Comparison of ENCODE assay signal across 28 mouse cellular contexts in genomic region chr2:179352676-179353075, GRCm38 (mm10).
DNase-seq lines count a peak whose midpoint lies in the region; ATAC-seq lines count a peak whose summit lies in the region.
"Had no signal": no experiment of that assay in that cellular context is flagged by ENCODE, and none has a peak within 500 bp of the region (broad histone marks: within the 10 kb centered on the region; RNA-seq: fewer than 3 reads in every experiment).

No protein-coding gene starts in this region.

- H3K9ac ChIP-seq in kidney, embryonic 14.5 days (ENCODE audit: low read depth, low read length), result no peak overlapping the region
- H3K9ac ChIP-seq in kidney, embryonic 16.5 days (replicated peaks; ENCODE audit: low read length), result no peak overlapping the region
- no peak overlapping the region for H3K9ac ChIP-seq in limb, embryonic 15.5 days
- H3K9ac ChIP-seq: embryonic facial prominence, embryonic 12.5 days; embryonic facial prominence, embryonic 15.5 days; forebrain, postnatal 0 days; heart, embryonic 12.5 days; heart, embryonic 15.5 days; hindbrain, embryonic 14.5 days had no signal

- DNase-seq in kidney, adult 11 months, result peak; percentile 53
- DNase-seq in kidney, adult 8-10 months, result peak; percentile 50 to 51
- no peak for DNase-seq in limb, embryonic 10.5 days (ENCODE audit: low spot score)
- DNase-seq in kidney, postnatal 36 days, result peak; percentile 35 to 50
- DNase-seq: adrenal gland, postnatal 10 days; adrenal gland, postnatal 36 days; B cell, adult 2 months; cerebellum, adult 18-20 months; cerebellum, adult 9-10 months; cerebellum, postnatal 25 days; forebrain, postnatal 0 days; gastrocnemius, adult 2 months; gastrocnemius, postnatal 14 days; heart, adult 18-20 months; heart, postnatal 10 days; heart, postnatal 36 days had no signal

- no peak overlapping the region for H3K4me3 ChIP-seq in kidney, embryonic 14.5 days (ENCODE audit: low read length)
- no peak overlapping the region for H3K4me3 ChIP-seq in kidney, embryonic 16.5 days (ENCODE audit: low read length)
- H3K4me3 ChIP-seq in limb, embryonic 15.5 days, result no peak overlapping the region
- no peak overlapping the region for H3K4me3 ChIP-seq in limb, embryonic 10.5 days
- H3K4me3 ChIP-seq: embryonic facial prominence, embryonic 12.5 days; embryonic facial prominence, embryonic 15.5 days; gastrocnemius, adult 2 months; heart, embryonic 12.5 days; heart, embryonic 15.5 days had no signal

- no peaks in the 10 kb centered on the region for H3K4me1 ChIP-seq in kidney, embryonic 14.5 days (ENCODE audit: control insufficient read depth, insufficient read depth, low read length)
- no peaks in the 10 kb centered on the region for H3K4me1 ChIP-seq in kidney, embryonic 16.5 days (ENCODE audit: insufficient read depth, low read length)
- no peaks in the 10 kb centered on the region for H3K4me1 ChIP-seq in limb, embryonic 15.5 days
- no peaks in the 10 kb centered on the region for H3K4me1 ChIP-seq in limb, embryonic 10.5 days
- H3K4me1 ChIP-seq: embryonic facial prominence, embryonic 12.5 days; embryonic facial prominence, embryonic 15.5 days; heart, embryonic 12.5 days; heart, embryonic 15.5 days had no signal

- no peak overlapping the region for H3K27ac ChIP-seq in kidney, embryonic 14.5 days (ENCODE audit: low read depth, low read length)
- no peak overlapping the region for H3K27ac ChIP-seq in kidney, embryonic 16.5 days (ENCODE audit: low read length)
- no peak overlapping the region for H3K27ac ChIP-seq in limb, embryonic 15.5 days
- H3K27ac ChIP-seq in limb, embryonic 10.5 days, result no peak overlapping the region
- H3K27ac ChIP-seq: embryonic facial prominence, embryonic 12.5 days; embryonic facial prominence, embryonic 15.5 days; gastrocnemius, adult 2 months; heart, embryonic 15.5 days; hindbrain, embryonic 14.5 days had no signal

- WGBS in kidney, embryonic 14.5 days, result 69% methylated on average over 3 of the region's 3 CpGs
- WGBS in kidney, embryonic 16.5 days, result 64% methylated on average over 3 of the region's 3 CpGs
- WGBS in limb, embryonic 15.5 days, result 70% methylated on average over 3 of the region's 3 CpGs
- whole genome bisulfite sequencing in limb, embryonic 10.5 days, result 71% methylated on average over 3 of the region's 3 CpGs

- H3K4me2 ChIP-seq in kidney, embryonic 14.5 days (replicated peaks; ENCODE audit: low read depth, low read length), result no peak overlapping the region
- no peak overlapping the region for H3K4me2 ChIP-seq in kidney, embryonic 16.5 days (replicated peaks; ENCODE audit: low read depth, low read length)
- no peak overlapping the region for H3K4me2 ChIP-seq in limb, embryonic 15.5 days
- H3K4me2 ChIP-seq: embryonic facial prominence, embryonic 12.5 days; embryonic facial prominence, embryonic 15.5 days; heart, embryonic 12.5 days; heart, embryonic 15.5 days; hindbrain, embryonic 14.5 days had no signal

- no peaks in the 10 kb centered on the region for H3K27me3 ChIP-seq in kidney, embryonic 14.5 days (ENCODE audit: control insufficient read depth, insufficient read depth, low read length)
- no peaks in the 10 kb centered on the region for H3K27me3 ChIP-seq in kidney, embryonic 16.5 days (ENCODE audit: insufficient read depth, low read length)
- no peaks in the 10 kb centered on the region for H3K27me3 ChIP-seq in limb, embryonic 15.5 days
- no peaks in the 10 kb centered on the region for H3K27me3 ChIP-seq in limb, embryonic 10.5 days (ENCODE audit: low read depth, poor library complexity, severe bottlenecking)
- H3K27me3 ChIP-seq: CH12.LX; embryonic facial prominence, embryonic 12.5 days; embryonic facial prominence, embryonic 15.5 days; heart, embryonic 12.5 days; heart, embryonic 15.5 days; Patski had no signal

- no peak for ATAC-seq in kidney, embryonic 14.5 days (ENCODE audit: low FRiP score, low TSS enrichment)
- no peak for ATAC-seq in kidney, embryonic 16.5 days (ENCODE audit: low FRiP score, low TSS enrichment)
- 0 out of 2 replicates have a peak, but pooled peaks have one; percentile 10 for ATAC-seq in limb, embryonic 15.5 days (ENCODE audit: insufficient number of reproducible peaks, low FRiP score, low TSS enrichment, low read depth)
- ATAC-seq: forebrain, embryonic 14.5 days; forebrain, postnatal 0 days; Patski had no signal

- no peaks in the 10 kb centered on the region for H3K36me3 ChIP-seq in kidney, embryonic 14.5 days (ENCODE audit: control insufficient read depth, insufficient read depth, low read length)
- H3K36me3 ChIP-seq in kidney, embryonic 16.5 days (ENCODE audit: insufficient read depth, low read length), result no peaks in the 10 kb centered on the region
- H3K36me3 ChIP-seq in limb, embryonic 15.5 days, result no peaks in the 10 kb centered on the region
- H3K36me3 ChIP-seq in limb, embryonic 10.5 days, result no peaks in the 10 kb centered on the region
- H3K36me3 ChIP-seq: embryonic facial prominence, embryonic 12.5 days; embryonic facial prominence, embryonic 15.5 days; G1E; heart, embryonic 12.5 days; heart, embryonic 15.5 days had no signal

- H3K9me3 ChIP-seq in kidney, embryonic 14.5 days (ENCODE audit: control insufficient read depth, low read length), result no peaks in the 10 kb centered on the region
- H3K9me3 ChIP-seq in kidney, embryonic 16.5 days (ENCODE audit: low read length), result 0 out of 2 replicates have a peak, but pooled peaks cover 3% of the 10 kb centered on the region
- H3K9me3 ChIP-seq in limb, embryonic 15.5 days, result no peaks in the 10 kb centered on the region
- H3K9me3 ChIP-seq in limb, embryonic 10.5 days (replicated peaks), result no peaks in the 10 kb centered on the region
- H3K9me3 ChIP-seq: embryonic facial prominence, embryonic 12.5 days; embryonic facial prominence, embryonic 15.5 days; heart, embryonic 12.5 days; heart, embryonic 15.5 days had no signal
